Mouse (Mus musculus): ENCODE data around the gene Mtr.

The Mtr gene

GRCm38 (mm10) chr13:12257391-12258380, at the start of gene Mtr:
TSS of gene Mtr (minus strand) at chr13:12258113.
- peak; percentile 98 to 99 for DNase-seq (ENCODE audit: low spot score in 2 of 2)

- DNase-seq (ENCODE audit: low spot score in 2 of 2): no peak
Measured at GRCm38 (mm10) chr13:12307286-12307685, 49.4 kb upstream of the Mtr start.

DNA sequence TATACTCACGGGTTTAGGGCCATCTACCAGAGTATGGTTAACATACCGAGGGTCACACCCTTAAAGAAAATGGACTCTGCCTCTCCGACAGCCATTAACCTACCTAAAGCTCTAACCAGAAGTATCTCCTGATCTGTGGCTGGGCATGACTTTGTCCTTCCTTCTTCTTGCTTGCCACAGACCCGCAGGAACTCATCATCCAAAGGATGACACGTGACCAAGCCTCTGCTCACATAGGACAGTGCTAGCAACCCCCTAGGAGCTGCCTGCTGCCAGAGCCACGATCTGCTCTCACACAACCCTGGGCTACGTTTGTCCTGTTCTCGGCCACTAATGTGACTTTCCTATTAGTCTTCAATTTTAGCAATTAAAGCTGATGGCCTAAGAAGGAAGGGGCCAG, 47.6 kb upstream of the Mtr start:
- no peak for DNase-seq (ENCODE audit: low spot score in 2 of 2)

DNA sequence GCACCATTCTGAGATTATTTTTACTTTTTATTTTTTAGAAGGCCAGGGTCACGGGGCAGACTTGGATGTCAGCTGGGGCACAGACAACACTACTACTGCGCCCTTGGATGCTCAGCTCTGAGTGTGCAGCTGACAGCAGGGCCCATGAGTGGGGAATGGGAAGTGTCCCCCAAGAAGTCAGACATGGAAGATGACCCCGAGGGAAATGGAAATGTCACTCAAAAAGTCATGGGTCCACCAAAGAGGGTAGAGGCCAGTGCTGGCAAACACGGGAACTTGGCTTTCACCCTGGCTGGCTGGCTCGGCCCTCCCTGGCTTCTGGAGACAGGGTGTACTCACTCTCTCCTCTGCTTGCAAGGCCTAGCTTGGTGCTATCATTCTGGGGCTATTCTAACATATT, 47.1 kb upstream of the Mtr start:
- no peak for DNase-seq (ENCODE audit: low spot score in 2 of 2)

DNA sequence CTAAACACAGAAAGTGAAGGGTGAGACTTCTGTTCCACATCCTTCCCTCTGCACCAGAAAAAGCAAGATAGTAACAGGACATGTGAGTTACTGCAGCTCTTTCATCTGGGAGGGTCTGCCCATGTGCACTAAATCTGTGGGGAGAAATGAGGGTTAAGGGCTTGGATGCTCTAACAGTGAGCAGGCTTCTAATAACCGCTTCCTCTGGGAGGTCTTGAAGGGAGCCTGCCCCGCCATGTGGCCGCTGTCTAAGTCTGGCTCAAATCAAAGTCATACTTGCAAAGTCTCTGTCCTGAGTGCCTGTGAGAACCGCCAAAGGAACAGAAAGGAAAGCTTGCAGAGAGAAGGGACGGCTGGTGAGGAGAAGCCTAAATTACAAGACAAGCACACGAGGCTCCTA, 39.9 kb upstream of the Mtr start:
- no peak for DNase-seq (ENCODE audit: low spot score in 2 of 2)

GRCm38 (mm10) chr13:12296701-12297100, 38.8 kb upstream of the Mtr start:
- DNase-seq (ENCODE audit: low spot score in 2 of 2): peak; percentile 59 to 62

DNA sequence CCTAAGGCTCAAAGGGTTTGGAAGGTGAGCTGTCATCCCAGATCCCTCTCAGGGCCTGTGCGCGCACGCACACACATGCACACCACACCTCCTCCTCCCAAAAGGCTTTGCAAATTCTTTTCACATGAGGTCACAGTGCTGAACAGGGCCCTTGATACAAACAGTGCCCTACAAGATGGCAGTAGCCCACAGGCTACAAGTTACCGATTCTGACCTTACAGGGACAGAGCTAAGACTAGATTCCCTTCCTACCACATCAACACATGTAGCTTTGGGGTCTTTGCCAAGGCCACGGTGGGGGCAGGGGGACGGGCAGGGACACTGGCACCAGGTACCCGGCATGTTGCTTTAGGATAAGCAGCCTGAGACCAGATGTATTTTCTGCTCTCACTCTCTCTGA, 35.9 kb upstream of the Mtr start:
- DNase-seq (ENCODE audit: low spot score in 2 of 2): no peak

DNA sequence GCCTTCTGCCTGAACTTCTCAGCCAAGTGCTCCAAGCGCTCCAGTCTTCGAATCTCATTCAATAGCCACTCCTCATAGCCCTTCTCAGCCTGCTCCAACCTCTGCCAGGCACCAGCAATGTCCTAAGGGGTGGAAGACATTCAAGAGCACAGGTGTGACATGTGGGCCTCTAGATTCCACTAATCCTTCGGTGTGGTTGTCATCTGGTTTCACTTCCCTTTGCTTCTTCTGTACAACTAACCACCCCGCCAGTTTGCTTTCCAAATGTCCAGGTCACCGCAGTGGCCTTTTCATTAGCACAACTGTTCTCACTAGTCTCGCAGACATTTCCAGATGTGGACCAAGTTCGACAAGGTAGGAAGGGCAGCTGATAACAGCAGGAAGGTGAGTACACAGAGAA, 32.8 kb upstream of the Mtr start:
- no peak for DNase-seq (ENCODE audit: low spot score in 2 of 2)

- no peak for DNase-seq (ENCODE audit: low spot score in 2 of 2)
Measured at GRCm38 (mm10) chr13:12284528-12284927, 26.6 kb upstream of the Mtr start.

DNA sequence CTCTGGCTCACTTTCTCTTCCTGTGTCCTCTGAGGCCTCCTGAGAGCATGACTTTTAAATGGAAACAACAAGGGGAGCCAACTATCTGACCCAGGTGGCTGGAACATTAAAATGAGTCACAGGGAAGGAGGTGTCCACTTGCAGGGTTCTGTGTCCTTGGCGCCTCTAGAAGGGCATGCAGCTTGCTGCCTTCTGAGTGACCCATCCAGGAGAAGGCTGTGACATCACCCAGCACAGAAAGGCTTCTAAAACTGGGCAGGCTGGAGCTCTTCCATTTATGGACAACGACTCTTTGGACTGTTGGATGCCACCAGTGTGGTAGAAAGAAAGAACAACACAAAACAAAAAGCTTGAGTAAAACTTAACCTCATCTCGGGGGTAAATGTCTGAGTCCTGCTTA, 25.9 kb upstream of the Mtr start:
- no peak for DNase-seq (ENCODE audit: low spot score in 2 of 2)

DNA sequence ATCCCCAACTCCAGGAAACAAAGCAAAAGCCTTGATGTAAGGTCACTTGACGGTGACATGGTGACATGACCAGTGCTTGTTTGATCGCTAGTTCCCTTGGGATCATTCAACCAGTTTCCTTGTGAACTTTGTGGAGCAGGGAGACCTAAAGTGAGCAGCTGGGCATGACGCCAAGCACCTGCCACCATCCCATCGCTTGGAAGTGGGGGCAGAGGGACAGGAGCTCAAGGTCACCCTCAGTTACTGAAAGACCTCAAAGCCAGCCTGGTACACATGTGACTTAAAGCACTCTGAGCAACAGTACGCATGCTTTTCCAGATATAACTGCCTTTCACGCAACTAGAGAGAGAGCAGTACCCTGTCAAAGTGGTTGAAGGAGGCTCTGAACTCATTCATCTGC, 16.8 kb upstream of the Mtr start:
- no peak for DNase-seq (ENCODE audit: low spot score in 2 of 2)

DNA sequence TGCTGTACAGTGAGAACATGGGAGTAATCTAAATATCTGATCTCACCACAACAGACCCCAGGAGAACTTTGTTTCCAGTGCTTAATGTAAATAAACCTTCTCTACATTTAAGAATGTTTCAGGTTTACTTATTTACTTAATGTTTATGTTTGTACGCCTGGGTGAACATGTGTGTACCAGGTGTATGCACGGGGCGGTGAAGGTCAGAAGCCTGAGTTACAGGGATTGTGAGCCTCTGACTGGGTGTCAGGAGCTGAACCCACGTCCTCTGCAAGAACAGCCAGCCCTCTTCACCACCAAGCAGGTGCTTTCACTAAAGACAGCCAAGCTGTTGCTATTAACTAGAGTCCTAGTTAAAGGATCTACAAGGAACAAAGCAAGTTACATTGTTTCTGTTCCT, 16.3 kb upstream of the Mtr start:
- no peak for DNase-seq (ENCODE audit: low spot score in 2 of 2)

- peak; percentile 38 to 49 for DNase-seq (ENCODE audit: low spot score in 2 of 2)
Measured at GRCm38 (mm10) chr13:12272953-12273352, 15.0 kb upstream of the Mtr start.

DNA sequence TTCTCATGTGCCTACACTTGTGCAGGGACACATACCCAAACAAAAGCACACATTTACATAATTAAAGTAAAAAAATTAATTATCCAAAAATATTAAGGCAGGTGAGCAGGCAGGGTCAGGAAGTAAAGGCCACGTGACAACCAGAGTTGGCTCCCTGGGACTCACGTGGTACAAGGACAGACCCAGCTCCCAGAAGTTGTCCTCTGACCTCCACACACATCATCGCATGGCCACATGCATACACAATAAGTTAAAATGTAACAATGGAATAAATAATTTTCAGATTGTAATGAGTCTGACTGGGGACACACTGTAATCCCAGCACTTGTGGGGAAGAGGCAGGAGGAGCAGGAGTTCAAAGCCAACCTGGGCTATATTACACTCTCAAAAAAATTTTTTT, 10.1 kb upstream of the Mtr start:
- DNase-seq (ENCODE audit: low spot score in 2 of 2): no peak

- DNase-seq (ENCODE audit: low spot score in 2 of 2): no peak
Measured at GRCm38 (mm10) chr13:12267097-12267496, 9.2 kb upstream of the Mtr start.

- DNase-seq (ENCODE audit: low spot score in 2 of 2): no peak
Measured at GRCm38 (mm10) chr13:12263996-12264395, 6.1 kb upstream of the Mtr start.

DNA sequence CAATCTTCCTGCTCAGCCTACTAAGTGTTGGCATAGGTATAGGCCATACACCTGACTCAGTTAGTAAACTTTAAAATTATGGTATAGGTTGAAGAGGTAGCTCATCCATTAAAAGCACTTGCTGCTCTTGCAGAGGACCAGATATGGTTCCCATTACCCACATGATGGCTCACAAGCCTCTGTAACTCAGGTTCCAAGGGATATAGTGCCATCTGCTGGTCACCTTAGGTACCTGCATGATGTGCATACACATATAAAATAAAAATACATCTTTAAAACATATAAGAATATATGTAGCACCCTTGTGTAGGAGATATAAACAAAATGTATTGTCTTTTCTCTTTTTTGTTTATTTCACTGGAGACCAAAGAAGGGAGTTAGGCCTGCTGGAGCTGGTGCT, 3.6 kb upstream of the Mtr start:
- DNase-seq (ENCODE audit: low spot score in 2 of 2): no peak

DNA sequence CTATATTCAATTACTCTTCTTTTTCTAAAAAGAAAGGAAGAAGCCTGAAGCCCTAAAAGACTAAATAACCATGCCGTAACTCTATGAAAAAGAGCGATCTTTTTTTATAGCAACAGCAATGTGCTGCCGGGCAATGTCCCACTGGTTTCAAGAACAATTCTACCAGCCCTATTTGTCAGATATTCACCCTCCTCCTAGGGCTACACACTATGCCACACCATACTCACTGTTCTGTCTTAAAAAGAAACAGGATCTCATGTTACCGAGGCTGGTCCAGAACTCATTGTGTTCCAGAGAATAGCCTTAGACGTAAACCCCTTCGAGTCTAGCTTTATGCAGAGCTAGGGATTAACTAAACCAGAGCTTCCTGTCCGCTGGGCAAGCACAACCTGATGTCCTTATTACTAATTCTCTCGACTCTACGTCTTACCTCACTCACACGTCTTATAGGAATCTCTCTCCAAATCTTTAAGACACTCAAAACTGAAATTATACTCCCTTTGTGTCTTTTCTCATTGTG, 982 bp downstream of the Mtr start:
- DNase-seq (ENCODE audit: low spot score in 2 of 2): no peak

DNA sequence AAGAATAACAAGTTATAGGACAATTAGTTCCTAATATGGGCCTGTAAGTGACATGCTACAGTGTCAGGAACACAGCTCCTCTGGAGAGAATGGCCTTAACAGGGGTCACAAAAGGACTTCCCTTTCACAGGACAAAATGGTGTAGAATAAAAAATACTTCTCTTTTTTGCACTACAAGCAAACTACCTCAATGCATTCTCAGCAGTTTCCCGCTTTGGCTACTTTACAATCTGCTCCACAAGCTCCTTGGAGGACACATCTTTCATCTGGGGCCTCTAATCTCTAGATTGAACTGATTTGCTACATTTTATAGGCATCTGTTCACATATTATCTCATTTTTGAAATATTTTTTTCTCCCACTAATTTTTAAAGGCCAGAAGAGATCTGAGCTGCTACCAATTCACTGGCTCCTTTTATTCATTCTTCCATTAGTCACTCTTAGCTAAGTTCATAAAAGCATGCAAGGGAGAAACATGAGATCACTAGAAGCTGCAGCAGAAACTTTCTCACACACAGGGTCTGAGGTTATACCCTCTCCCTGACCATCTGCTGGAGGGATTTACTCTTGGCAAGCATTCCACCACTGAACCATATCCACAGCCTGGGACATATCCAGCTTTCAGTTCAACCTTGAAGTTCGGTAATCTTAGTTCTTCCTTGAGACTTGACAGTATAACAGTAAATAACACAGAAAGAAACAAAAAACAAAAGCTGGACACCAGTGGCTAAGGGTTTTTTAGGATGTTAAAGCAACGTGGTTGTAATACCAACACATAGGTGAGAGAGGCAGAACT, 1.8 kb downstream of the Mtr start:
- DNase-seq (ENCODE audit: low spot score in 2 of 2): no peak

DNA sequence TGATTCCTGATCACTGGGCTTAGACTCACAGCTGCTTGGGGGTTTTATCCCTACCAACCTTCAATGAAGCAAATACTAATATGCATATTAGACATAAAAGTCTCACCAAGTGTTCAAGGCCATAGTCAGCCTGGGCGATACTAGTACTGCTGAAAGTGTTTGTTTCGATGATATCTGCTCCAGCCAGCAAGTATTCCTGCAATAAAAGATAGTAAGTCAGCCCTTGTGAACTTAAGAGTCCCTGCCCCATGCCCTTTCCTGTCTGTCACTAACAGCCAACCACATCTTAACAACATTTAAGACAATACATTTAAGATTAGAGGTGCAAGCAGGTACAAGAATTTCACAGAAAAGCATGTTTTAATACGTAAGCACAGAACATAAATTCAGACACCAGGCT, 7.4 kb downstream of the Mtr start:
- no peak for DNase-seq (ENCODE audit: low spot score in 2 of 2)

GRCm38 (mm10) chr13:12249195-12249898, 8.6 kb downstream of the Mtr start:
- DNase-seq (ENCODE audit: low spot score in 2 of 2): no peak

- no peak for DNase-seq (ENCODE audit: low spot score in 2 of 2)
Measured at GRCm38 (mm10) chr13:12245938-12246337, 12.0 kb downstream of the Mtr start.
